Mouse (Mus musculus): ENCODE measurements at regions not wholly inside any gene's neighbourhood (a gene's known extent, or its start where the extent isn't known, plus 50 kb on each side); places are given as distances from the start of the nearest gene placed in this dataset.

DNA sequence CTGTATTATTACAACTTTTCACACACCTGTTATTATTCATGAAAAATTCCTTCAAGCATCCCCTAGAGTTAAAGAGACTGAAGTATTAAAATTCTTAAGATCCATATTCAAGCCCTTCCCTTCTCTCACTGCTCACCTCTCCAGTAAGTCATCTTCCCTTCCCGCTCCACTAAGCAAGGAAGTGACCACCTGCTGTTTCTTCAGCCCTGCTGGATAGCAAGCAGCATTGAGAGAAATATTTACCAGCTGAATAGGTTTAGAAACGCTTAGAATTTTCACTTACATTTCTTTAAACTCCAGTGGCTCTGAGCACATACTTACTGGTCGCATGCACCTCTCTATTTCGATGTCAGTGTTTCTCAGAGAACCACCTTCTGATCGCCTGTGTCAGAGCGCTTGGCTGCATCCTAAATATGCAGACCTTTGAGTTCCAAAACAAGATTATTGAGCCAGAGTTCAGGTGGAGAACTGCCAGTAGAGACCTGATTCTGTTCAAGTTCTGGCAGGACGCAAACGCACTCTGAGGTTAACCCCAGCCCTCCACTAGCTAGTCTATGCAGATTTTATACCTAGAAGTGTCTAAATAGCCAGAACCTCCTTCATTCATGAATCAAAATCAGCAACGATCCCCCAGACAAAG lies 314.9 kb downstream of the Mllt3 start:
- DNase-seq (ENCODE audit: low spot score in 2 of 2) = no peak

- DNase-seq (ENCODE audit: low spot score in 2 of 2) = no peak
Measured at GRCm38 (mm10) chr4:87715212-87715933, 317.8 kb downstream of the Mllt3 start.

DNA sequence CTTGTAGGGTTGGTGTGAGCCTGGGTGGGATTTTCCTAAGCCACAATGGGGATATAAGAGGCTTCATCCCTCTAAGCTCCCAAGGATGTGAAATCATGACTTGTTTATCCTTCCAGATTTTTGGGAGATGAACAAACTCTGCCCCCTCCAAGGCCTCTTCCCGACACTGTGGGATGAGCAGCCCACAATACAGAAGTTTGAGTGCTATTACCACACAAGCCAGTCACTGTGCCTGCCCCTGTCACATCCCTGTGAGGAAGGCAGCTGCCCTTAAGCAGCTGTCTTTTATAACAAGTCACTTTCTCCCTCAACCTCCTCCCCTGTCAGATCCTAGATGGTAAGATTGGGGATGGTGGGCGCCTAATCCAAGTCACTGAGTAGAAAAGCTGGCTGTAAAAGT lies 320.5 kb downstream of the Mllt3 start:
- no peak for DNase-seq (ENCODE audit: low spot score in 2 of 2)

GRCm38 (mm10) chr4:87712286-87712685 lies 320.9 kb downstream of the Mllt3 start:
- DNase-seq (ENCODE audit: low spot score in 2 of 2) = no peak

DNA sequence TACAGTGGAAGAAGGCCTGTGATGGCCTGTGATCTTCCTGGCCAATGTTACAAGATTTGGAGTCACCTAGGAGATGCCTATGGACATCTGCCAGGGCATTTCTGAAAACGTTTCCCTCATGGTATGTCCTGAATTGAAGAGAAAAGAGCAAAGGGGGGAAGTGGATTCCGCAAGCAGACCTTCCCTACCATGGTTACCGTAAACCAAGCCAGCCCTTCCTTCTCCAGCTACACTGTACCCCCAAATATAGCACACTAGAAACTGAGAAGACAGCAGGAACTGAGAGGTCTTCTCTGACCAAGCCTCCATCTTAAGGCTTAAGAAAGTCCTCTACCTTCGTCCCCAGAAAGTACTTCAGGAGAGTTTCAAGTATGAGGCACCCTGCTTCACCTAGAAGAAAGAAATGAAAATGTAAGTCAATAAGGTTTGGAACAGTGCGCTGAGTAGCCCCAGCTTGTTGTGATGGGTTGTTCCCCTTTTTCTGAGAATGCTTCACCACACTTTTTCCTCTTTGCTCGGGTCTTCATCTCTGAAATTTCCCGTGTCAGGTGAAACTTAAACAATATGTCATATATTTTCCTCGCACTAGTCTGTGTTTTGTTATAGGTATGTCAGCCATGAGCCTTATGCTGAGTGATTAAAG lies 321.9 kb downstream of the Mllt3 start:
- DNase-seq (ENCODE audit: low spot score in 2 of 2) = no peak

DNA sequence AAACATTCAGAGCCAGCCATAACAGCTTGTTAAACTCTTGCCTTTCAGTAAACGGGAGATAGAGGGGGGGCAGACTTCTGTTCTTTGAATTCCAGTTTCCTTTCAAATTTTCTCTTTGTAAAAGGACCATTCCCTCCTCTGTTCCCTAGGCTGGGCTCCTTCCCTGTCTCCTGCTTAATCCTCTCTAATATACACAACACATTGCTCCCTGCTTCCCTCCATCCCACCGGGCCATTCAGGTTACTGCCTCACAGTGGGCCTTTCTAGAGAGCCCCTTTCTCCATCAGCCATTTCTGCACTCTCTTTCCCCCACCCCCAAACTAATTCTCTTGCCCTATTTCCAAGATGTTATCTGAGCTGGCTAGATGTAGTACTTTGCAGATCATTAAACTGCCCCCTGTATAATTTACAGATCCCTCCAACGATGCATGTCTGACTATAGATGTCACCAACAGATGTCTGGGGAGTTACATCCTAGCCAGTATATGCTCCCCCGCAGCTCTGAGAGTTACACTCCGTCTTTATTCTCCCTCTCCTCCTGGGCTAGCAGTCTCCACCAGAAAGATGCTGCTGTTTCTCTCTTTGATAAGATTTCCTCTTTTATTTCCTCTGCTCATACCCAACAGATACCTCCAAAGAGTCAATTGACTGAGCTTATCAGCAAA lies 324.1 kb downstream of the Mllt3 start:
- DNase-seq (ENCODE audit: low spot score in 2 of 2) = no peak

DNA sequence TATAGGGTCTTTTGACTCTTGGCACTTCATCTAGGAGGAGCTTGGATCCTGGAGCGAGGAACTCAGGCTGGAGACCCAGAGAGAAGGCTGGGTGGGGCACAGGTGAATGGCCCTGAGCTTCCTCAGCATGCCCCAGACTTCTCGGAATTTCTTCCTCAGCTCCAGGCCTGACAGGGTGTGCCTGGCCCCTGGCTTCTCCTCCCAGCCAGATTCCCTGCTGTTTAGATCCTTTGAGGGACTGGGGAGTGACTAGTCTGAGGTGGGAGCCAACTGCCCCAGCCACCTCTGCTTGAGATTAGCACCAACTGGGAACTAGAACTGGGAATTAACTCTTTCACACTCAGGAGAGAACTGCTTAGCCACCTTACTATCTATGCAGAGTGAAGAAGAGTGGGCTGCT lies 325.8 kb downstream of the Mllt3 start:
- no peak for DNase-seq (ENCODE audit: low spot score in 2 of 2)

GRCm38 (mm10) chr4:87702834-87703233 lies 330.3 kb downstream of the Mllt3 start:
- no peak for DNase-seq (ENCODE audit: low spot score in 2 of 2)

DNA sequence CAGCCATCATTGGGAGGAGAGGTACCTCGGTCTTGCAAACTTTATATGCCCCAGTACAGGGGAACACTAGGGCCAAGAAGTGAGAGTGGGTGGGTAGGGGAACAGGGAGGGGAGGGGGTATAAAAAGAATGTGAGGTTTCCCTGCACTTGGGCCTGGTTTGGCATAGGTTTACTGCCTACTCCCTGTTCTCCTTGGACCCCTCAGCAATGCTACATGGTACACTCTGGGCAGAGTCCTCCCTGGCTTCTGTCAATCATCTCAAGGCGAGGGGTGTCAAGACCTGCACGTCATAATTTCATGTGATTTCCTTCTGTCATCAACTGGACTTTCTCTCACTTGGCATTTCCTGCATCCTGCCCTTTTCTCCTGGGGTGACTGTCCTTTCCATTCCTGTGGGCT lies 330.9 kb downstream of the Mllt3 start:
- no peak for DNase-seq (ENCODE audit: low spot score in 2 of 2)

GRCm38 (mm10) chr4:87701024-87701423 lies 332.1 kb downstream of the Mllt3 start:
- no peak for DNase-seq (ENCODE audit: low spot score in 2 of 2)

- no peak for DNase-seq (ENCODE audit: low spot score in 2 of 2)
Measured at GRCm38 (mm10) chr4:87700508-87700907, 332.7 kb downstream of the Mllt3 start.

GRCm38 (mm10) chr4:87699586-87699985 lies 333.6 kb downstream of the Mllt3 start:
- no peak for DNase-seq (ENCODE audit: low spot score in 2 of 2)

DNA sequence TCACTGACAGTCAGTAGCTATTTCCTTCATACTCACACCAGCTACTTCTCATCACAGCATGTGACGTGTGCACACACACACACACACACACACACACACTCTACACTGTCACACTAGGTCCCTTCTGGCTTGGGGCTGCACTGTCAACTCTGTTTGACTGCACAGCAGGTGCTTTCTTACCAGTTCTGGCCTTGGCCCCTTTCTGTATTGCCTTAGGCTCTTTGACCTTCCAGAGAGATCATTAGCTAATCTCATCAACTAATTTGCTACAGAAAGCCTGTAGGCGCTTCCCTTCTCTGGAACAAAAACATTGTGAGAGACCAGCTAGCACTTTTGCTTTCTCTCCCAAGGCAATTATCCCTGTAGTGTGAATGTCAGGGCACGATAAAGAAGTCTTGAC lies 334.4 kb downstream of the Mllt3 start:
- DNase-seq (ENCODE audit: low spot score in 2 of 2) = no peak

- no peak for DNase-seq (ENCODE audit: low spot score in 2 of 2)
Measured at GRCm38 (mm10) chr4:87696921-87697320, 336.2 kb downstream of the Mllt3 start.

GRCm38 (mm10) chr4:87695811-87696210 lies 337.4 kb downstream of the Mllt3 start:
- DNase-seq (ENCODE audit: low spot score in 2 of 2) = no peak

GRCm38 (mm10) chr4:87692741-87693140 lies 340.4 kb downstream of the Mllt3 start:
- DNase-seq (ENCODE audit: low spot score in 2 of 2) = no peak

GRCm38 (mm10) chr4:87684952-87685351 lies 348.2 kb downstream of the Mllt3 start:
- no peak for DNase-seq (ENCODE audit: low spot score in 2 of 2)

GRCm38 (mm10) chr4:87682783-87683182 lies 350.4 kb downstream of the Mllt3 start:
- no peak for DNase-seq (ENCODE audit: low spot score in 2 of 2)

DNA sequence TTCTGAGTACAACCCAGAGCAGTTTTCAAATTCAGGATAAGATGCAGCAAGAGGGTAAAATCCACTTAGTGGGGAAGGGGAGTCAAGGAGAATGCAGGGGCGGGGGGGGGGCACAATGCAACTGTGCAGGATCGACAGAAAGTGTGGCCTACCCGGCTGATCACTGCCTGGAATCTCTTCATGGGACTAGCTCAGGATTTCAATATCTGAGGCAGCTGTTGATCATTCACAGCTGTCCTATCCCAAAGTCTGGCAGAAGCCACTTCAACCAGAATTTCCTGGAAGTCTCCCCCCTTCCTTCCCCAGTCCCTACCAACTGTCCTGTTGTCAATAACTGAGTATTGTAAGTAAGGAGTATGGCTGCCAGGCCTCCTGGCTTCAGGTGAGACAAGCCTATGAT lies 362.1 kb downstream of the Mllt3 start:
- no peak for DNase-seq (ENCODE audit: low spot score in 2 of 2)

DNA sequence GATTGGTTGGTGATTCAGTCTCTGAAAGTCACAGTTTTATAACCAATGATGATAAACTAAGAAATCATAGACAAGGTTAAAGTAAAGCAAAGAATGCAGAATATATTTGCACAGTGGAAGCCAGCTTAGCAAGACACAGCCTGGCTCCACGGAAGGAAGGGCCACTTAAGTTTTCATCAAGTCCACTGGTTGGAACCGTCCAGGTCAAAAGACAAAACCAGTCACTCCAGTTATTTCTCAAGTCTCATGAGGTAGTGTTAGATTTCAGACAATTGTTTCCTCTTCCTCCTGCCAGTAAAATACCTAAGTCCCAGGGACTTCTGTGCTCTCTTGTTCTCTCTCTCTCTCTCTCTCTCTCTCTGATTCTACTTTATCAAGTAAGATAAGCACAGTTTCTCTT lies 363.0 kb downstream of the Mllt3 start:
- no peak for DNase-seq (ENCODE audit: low spot score in 2 of 2)

- no peak for DNase-seq (ENCODE audit: low spot score in 2 of 2)
Measured at GRCm38 (mm10) chr4:87669480-87669879, 363.7 kb downstream of the Mllt3 start.

- DNase-seq (ENCODE audit: low spot score in 2 of 2) = no peak
Measured at GRCm38 (mm10) chr4:87668314-87668713, 364.9 kb downstream of the Mllt3 start.

Measured in urinary bladder, postnatal 4 days (tissue).